In the genomic region with DNA sequence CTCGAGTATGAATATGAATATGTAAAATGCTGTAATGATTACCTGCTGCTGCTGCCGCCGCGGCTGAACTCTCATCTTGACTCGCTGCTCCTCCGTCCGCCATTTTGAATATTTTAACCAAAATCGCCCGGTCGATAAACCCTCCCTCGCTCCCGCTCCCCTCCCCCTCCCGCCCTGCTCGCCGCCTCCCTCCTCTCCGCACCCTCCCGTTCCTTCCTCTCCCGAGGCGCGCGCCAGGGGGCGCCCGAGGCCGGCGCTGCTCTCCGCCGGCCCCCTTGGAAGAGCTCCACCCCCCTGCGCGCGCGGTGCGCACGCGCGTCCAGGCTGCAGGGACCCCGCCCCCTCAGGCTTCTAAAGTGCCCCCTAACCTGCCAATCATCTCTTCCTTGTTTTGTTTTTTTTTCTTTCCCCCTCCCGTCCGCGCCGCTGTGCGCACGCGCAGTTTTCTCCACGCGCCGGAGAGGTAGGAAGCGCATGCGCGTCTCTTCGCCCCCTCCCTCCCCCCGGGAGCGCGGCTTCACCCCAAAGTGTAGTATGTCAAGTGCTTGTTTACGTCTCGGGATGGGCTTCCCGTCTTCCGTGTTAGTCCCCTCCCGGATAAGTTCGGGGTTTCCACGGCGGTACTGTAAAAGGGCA, we compare ENCODE assay signal across 8 mouse cellular contexts. TPM values are rescaled to one million over a fixed set of nuclear protein-coding genes. Genes with fewer than 3 reads are reported as not detected.
A peak's percentile ranks its signal among the peaks of the same experiment; 100 is the strongest.
DNase-seq lines count a peak whose midpoint lies in the region; ATAC-seq lines count a peak whose summit lies in the region.

A gene (minus strand): TSS at position 159 of the 636 bp plus-strand sequence.

- H3K36me3 ChIP-seq in hindbrain, embryonic 14.5 days (replicated peaks; ENCODE audit: control insufficient read depth, insufficient read depth): no peaks in the 10 kb centered on the region

- H3K27me3 ChIP-seq in hindbrain, embryonic 14.5 days (ENCODE audit: control insufficient read depth, insufficient read depth, low read length): no peaks in the 10 kb centered on the region

- peak within 1 kb of the TSS; percentile 91 for H3K4me2 ChIP-seq in hindbrain, embryonic 14.5 days (replicated peaks)

- H3K4me3 ChIP-seq in hindbrain, embryonic 14.5 days (replicated peaks; ENCODE audit: low read length): peak within 1 kb of the TSS; percentile 87

- peaks cover 13% of the 10 kb centered on the region for H3K4me1 ChIP-seq in hindbrain, embryonic 14.5 days (replicated peaks; ENCODE audit: control insufficient read depth, insufficient read depth, low read length)

- whole genome bisulfite sequencing in hindbrain, embryonic 14.5 days: under 1% methylated on average over 57 of the region's 61 CpGs

- peak within 1 kb of the TSS; percentile 94 for H3K27ac ChIP-seq in hindbrain, embryonic 14.5 days

- DNase-seq in R1 (ENCODE audit: low read depth, low spot score): peak; percentile 98
- DNase-seq in cerebellum, postnatal 25 days: peak; percentile 97 to 98
- DNase-seq in frontal cortex, postnatal 25 days (ENCODE audit: low spot score in 2 of 2): peak; percentile 87 to 92
- DNase-seq in hindbrain, embryonic 14.5 days (ENCODE audit: low spot score): peak; percentile 99
- DNase-seq in layer of hippocampus, postnatal 36 days: peak; percentile 95 to 96
- DNase-seq in lung, postnatal 36 days: peak; percentile 98
- DNase-seq in retina, postnatal 1 day: peak; percentile 99
- DNase-seq in urinary bladder, adult 18-20 months (ENCODE audit: low spot score in 2 of 2): peak; percentile 87 to 94

- no peaks in the 10 kb centered on the region for H3K9me3 ChIP-seq in hindbrain, embryonic 14.5 days (ENCODE audit: control insufficient read depth, low read length)

- H3K9ac ChIP-seq in hindbrain, embryonic 14.5 days: peak within 1 kb of the TSS; percentile 98

- peak; percentile 90 for ATAC-seq in hindbrain, embryonic 14.5 days (ENCODE audit: low FRiP score)

RNA-seq across cellular contexts. Expression of the gene that starts here (rescaled TPM):
- 18.1 and 19.2 TPM in 2 replicates for polyA plus RNA-seq in hindbrain, embryonic 14.5 days (2014; fragmentation: Nextera tagmentation; extraction: Ambion mirVana)
- total RNA-seq in layer of hippocampus, postnatal 36 days (2021): 10 to 100 TPM; 16.8 to 18.1 TPM

Comparison
In these comparisons a context has a peak if more than half of its experiments do, and no peak if none do; other contexts are left out.
1. Peak in every context shown above with its lines: DNase-seq, ATAC-seq, H3K4me3 ChIP-seq and H3K27ac ChIP-seq.